Mouse (Mus musculus): ENCODE measurements around the gene Dab2. TPM values are rescaled to one million over a fixed set of nuclear protein-coding genes. Genes with fewer than 3 reads are reported as not detected.

Dab2 gene
- total RNA-seq, 4 experiments from 2014 or later, result 4.4 to 15.6 (median 8.0) TPM

- DNase-seq (ENCODE audit: low spot score in 2 of 2), result no peak
Observed at GRCm38 (mm10) chr15:6466995-6467394, 167.4 kb downstream of the Dab2 start.

DNA sequence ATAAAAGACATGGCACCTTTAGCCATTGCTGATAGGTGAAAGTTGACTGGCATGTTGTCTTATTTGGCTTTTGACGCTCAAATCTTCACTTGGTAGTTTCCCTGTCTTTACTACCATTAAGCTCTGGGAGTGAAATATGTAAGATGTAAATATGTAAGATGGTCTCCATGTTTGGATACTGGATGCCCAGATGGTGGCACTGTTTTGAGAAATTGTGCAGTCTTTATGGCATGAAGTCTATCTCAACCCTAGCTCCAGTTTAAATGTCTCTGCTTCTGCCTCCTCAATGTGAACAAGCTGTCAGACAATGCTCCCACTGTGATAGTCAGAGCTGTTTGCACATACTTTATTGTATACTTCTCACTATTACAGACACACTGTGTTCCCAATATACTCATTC, 169.3 kb downstream of the Dab2 start:
- DNase-seq (ENCODE audit: low spot score in 2 of 2), result no peak

- no peak for DNase-seq (ENCODE audit: low spot score in 2 of 2)
Observed at GRCm38 (mm10) chr15:6469384-6469783, 169.8 kb downstream of the Dab2 start.

DNA sequence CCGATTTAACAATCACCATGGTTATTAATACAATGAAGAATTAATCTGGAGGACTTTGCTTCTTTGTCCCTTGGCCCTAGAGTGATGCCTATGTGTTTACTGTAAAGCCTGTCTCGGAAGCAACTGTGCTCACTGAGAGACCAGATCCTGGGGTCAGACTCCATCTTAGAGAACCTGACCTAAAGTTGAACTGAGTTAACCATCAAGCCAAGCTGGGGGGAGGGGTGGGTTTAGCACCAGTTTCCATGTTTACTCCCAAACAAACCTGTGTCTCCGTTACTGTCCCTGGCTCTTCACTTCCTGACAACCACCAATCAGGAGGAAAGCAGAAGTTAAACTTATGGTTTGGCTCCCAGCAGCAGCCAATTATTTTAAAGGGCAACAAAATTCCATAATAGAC, 184.0 kb downstream of the Dab2 start:
- DNase-seq (ENCODE audit: low spot score in 2 of 2), result no peak

Other genes with a start within 250 kb of the Dab2 start
- gene C9, start 145.5 kb downstream of the Dab2 start, total RNA-seq (2022), result not detected
- 1 to 10 TPM in 1 of 4 experiments, under 1 TPM in 2, not detected in 1; 0.31 to 1.4 (median 0.43) TPM for gene Fyb, start 223.1 kb downstream of the Dab2 start, total RNA-seq (2022)

Data from gastrocnemius, adult 8-10 months (tissue).